Mouse (Mus musculus) forebrain, embryonic 10.5 days (tissue): ENCODE measurements around the gene Rdh14. TPM values are rescaled to one million over a fixed set of nuclear protein-coding genes. Genes with fewer than 3 reads are reported as not detected.

ENCODE experiments used
- DNase-seq: peaks from one replicate; pipeline ENCODE4 v3.0.0-alpha.2; 2017; ENCODE audit warnings: low spot score; ENCODE audit errors: extremely low spot score
- H3K27ac ChIP-seq: fragments of 300-500 bp; sonication (generic); 2 replicates; pipeline ENCODE4 v1.5.1; 2016; ENCODE audit warnings: mild to moderate bottlenecking
- H3K27me3 ChIP-seq: fragments of 300-500 bp; sonication (generic); 2 replicates; pipeline ENCODE4 v1.6.1; 2016; ENCODE audit warnings: mild to moderate bottlenecking; ENCODE audit not compliant: poor library complexity, severe bottlenecking
- H3K36me3 ChIP-seq: fragments of 300-500 bp; sonication (generic); replicated peaks from 2 replicates; pipeline ENCODE4 v1.6.1; 2016; ENCODE audit warnings: mild to moderate bottlenecking, moderate library complexity
- H3K4me1 ChIP-seq: fragments of 300-500 bp; sonication (generic); 2 replicates; pipeline ENCODE4 v1.6.1; 2016
- H3K4me3 ChIP-seq: fragments of 300-500 bp; sonication (generic); 2 replicates; pipeline ENCODE4 v1.5.1; 2016; ENCODE audit warnings: mild to moderate bottlenecking, moderate library complexity
- H3K9me3 ChIP-seq: fragments of 300-500 bp; sonication (generic); 2 replicates; pipeline ENCODE4 v1.6.1; 2016; ENCODE audit warnings: mild to moderate bottlenecking, moderate library complexity
- WGBS: fragments of 180-500 bp; shearing (Covaris S2); methylation state at CpG from one replicate; pipeline ENCODE4 v1.1.7; 2016; 5-methylcytosine and 5-hydroxymethylcytosine counted together
- polyA plus RNA-seq: library from polyadenylated mRNA; unstranded; fragments of >200 nt; fragmentation: Nextera tagmentation; extraction: Ambion mirVana; gene quantifications from 2 replicates; pipeline ENCODE4 v1.2.1, GENCODE M21; 2016

Gene Rdh14
- polyA plus RNA-seq, 1 experiment from 2014 or later: 17.7 TPM

- Histone ChIP-seq H3K36me3 (no peaks in the 10 kb centered on the region), H3K4me1 (peaks cover 22% of the 10 kb centered on the region), H3K27ac (no peak overlapping the region), H3K4me3 (no peak overlapping the region), H3K9me3 (no peaks in the 10 kb centered on the region), H3K27me3 (peaks cover 10% of the 10 kb centered on the region; the same call in 1 of the 2 replicates)
- 31% methylated on average over 15 of the region's 15 CpGs for WGBS
- peak; percentile 73 for DNase-seq
Measured at GRCm38 (mm10) chr12:10438054-10439001, 47.8 kb downstream of the Rdh14 start.

GRCm38 (mm10) chr12:10439483-10440235 is 49.1 kb downstream of the Rdh14 start:
- no peak overlapping the region for H3K27ac ChIP-seq
- WGBS: 12% methylated on average over 14 of the region's 14 CpGs
- peaks cover 22% of the 10 kb centered on the region for H3K4me1 ChIP-seq
- no peak for DNase-seq
- no peak overlapping the region for H3K4me3 ChIP-seq
- no peaks in the 10 kb centered on the region for H3K36me3 ChIP-seq
- peaks cover 10% of the 10 kb centered on the region; the same call in 1 of the 2 replicates for H3K27me3 ChIP-seq
- no peaks in the 10 kb centered on the region for H3K9me3 ChIP-seq

Other genes starting within 250 kb of the Rdh14 start
- gene Nt5c1b, start 20.8 kb upstream of the Rdh14 start, polyA plus RNA-seq: not detected in 2 replicates